Mouse (Mus musculus) limb, embryonic 14.5 days (tissue): ENCODE results near the gene Gtf3c5. TPM values are rescaled to one million over a fixed set of nuclear protein-coding genes. Genes with fewer than 3 reads are reported as not detected.

Experiments used
- ATAC-seq: fragments of 200-750 bp; cut with Nextera tagmentation; 2 replicates; pipeline ENCODE4 v1.8.0; 2017; ENCODE audit warnings: low read depth, moderate number of reproducible peaks, moderate TSS enrichment; ENCODE audit not compliant: low FRiP score
- DNase-seq: peaks from one replicate; pipeline ENCODE4 v3.0.0-alpha.2; 2015; ENCODE audit warnings: low spot score
- H3K27ac ChIP-seq: fragments of 300-500 bp; sonication (generic); replicated peaks from 2 replicates; pipeline ENCODE4 v1.5.1; 2014; ENCODE audit warnings: low read depth, mild to moderate bottlenecking, low read length, moderate library complexity, mixed read lengths
- H3K27me3 ChIP-seq: fragments of 300-500 bp; sonication (generic); 2 replicates; pipeline ENCODE4 v1.6.1; 2014; ENCODE audit warnings: low read length, mixed read lengths; ENCODE audit not compliant: control insufficient read depth, insufficient read depth
- H3K36me3 ChIP-seq: fragments of 300-500 bp; sonication (generic); 2 replicates; pipeline ENCODE4 v1.6.1; 2014; ENCODE audit warnings: mild to moderate bottlenecking, low read length, moderate library complexity, mixed read lengths; ENCODE audit not compliant: control insufficient read depth, insufficient read depth
- H3K4me1 ChIP-seq: fragments of 300-500 bp; sonication (generic); 2 replicates; pipeline ENCODE4 v1.6.1; 2014; ENCODE audit warnings: antibody characterized with exemption, low read length, mixed read lengths; ENCODE audit not compliant: control insufficient read depth, insufficient read depth
- H3K4me2 ChIP-seq: fragments of 300-500 bp; sonication (generic); replicated peaks from 2 replicates; pipeline ENCODE4 v1.6.1; 2014; ENCODE audit warnings: low read depth, mild to moderate bottlenecking, low read length, moderate library complexity; ENCODE audit not compliant: severe bottlenecking
- H3K4me3 ChIP-seq: fragments of 300-500 bp; sonication (generic); replicated peaks from 2 replicates; pipeline ENCODE4 v1.5.1; 2014; ENCODE audit warnings: low read length
- H3K9ac ChIP-seq: fragments of 300-500 bp; sonication (generic); 2 replicates; pipeline ENCODE4 v1.6.1; 2014; ENCODE audit warnings: mild to moderate bottlenecking, low read depth, low read length, moderate library complexity; ENCODE audit not compliant: severe bottlenecking
- H3K9me3 ChIP-seq: fragments of 300-500 bp; sonication (generic); 2 replicates; pipeline ENCODE4 v1.6.1; 2016; ENCODE audit warnings: low read length; ENCODE audit not compliant: control insufficient read depth
- POLR2A ChIP-seq: fragments of 200-500 bp; IDR thresholded peaks from 2 replicates; pipeline ENCODE4 v1.8.0; 2012; ENCODE audit warnings: inconsistent platforms, mild to moderate bottlenecking, moderate library complexity, borderline replicate concordance; ENCODE audit not compliant: insufficient read depth, insufficient read length; ENCODE audit errors: extremely low read depth
- WGBS: fragments of 180-500 bp; shearing (Covaris S2); extraction: QIAGEN DNeasy Blood & Tissue Kit; methylation state at CpG from one replicate; pipeline ENCODE4 v1.1.7; 2014; 5-methylcytosine and 5-hydroxymethylcytosine counted together
- polyA plus RNA-seq, 2 experiments: library from polyadenylated mRNA; depleted of rRNA in 1 of 2; stranded (reverse) in 1 of 2; unstranded in 1 of 2; fragments of >200 nt; fragmentation: Nextera tagmentation in 1 of 2; extraction: Ambion mirVana in 1 of 2; gene quantifications; 2 replicates each; pipeline versions ENCODE4 v1.2.1 to v1.2.3; 2012 to 2014

Gene Gtf3c5
- polyA plus RNA-seq, 2 experiments: 29.7 to 52.4 TPM

DNA sequence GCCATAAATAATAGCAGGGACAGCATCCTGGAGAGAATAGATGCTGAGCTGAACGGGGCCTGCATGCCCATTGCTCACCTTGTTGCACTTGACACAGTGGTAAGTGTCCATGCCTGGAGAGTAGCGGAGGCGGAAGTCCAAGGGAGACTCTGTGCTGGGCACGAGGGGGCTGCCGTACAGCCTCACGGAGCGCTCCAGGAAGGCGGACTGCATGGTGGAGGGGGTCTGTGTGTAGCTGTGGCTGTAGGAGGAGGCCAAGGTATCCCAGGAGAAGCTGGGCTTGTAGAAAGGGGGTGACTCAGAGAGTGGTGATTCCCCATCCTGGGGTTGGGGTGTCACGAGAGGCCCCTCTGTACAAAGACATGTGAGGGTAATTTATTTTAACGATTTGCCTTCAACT, 30.0 kb upstream of the Gtf3c5 start:
- ATAC-seq: no peak
- DNase-seq: no peak

DNA sequence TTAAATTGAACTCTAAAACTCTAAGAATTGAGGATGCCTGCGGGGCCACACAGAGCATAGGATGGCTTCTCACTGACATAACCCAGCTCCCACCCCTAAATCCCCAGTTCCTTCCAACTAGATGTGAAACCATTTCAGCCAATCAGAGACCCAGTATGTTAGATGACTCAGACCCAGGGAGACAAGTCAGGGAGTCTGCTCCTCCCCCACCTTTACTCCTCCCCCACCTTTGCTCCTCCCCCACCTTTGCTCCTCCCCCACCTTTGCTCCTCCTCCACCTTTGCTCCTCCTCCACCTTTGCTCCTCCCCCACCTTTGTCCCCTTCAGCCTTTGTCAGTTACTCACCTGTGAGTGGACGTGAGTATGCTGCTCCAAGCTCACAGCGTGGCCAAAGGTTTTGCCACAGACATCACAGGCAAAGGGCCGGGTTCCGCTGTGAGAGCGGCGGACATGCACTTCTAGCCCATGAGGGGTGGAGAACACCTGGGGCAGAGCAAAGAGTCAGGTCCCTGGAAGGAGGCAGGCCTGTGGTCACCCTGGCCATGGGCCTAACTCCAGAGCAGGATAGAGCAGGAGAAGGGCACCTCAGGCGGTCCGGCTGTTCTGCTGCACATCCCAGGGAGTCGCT, 29.0 kb upstream of the Gtf3c5 start:
- ATAC-seq (no peak), DNase-seq (no peak)
- Histone ChIP-seq H3K4me1 (no peaks in the 10 kb centered on the region), H3K36me3 (no peaks in the 10 kb centered on the region), H3K9ac (no peak overlapping the region), H3K4me3 (no peak overlapping the region), H3K27me3 (no peaks in the 10 kb centered on the region), H3K9me3 (no peaks in the 10 kb centered on the region), H3K4me2 (no peak overlapping the region), H3K27ac (no peak overlapping the region)
- 63% methylated on average over 10 of the region's 10 CpGs for WGBS
- no peak for TF ChIP-seq POLR2A

More for the DNA sequence above, 30.0 kb upstream of the Gtf3c5 start:
- Histone ChIP-seq H3K9me3 (no peaks in the 10 kb centered on the region), H3K9ac (no peak overlapping the region), H3K4me1 (no peaks in the 10 kb centered on the region), H3K4me2 (no peak overlapping the region), H3K27me3 (no peaks in the 10 kb centered on the region), H3K27ac (no peak overlapping the region), H3K4me3 (no peak overlapping the region), H3K36me3 (no peaks in the 10 kb centered on the region)
- TF ChIP-seq POLR2A: no peak
- whole genome bisulfite sequencing: 82% methylated on average over 10 of the region's 10 CpGs

DNA sequence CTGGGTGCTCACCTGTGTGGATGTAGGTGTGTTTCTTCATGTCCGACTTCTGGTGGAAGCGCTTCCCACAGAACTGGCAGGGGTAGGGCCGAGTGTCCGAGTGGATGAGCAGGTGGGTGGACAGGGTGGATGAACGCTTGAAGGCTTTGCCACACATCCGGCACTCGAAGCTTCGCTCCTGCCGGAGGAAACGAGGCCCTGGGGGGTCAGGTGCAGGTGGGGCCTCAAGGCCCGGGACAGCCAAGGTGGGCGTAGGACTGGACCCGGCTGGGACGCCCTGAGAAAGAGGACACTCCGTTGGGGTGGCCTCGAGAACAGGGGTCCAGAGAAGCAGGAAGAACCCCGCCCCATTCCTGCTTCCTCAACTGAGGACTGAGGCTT, 27.8 kb upstream of the Gtf3c5 start:
- WGBS: 81% methylated on average over 17 of the region's 17 CpGs
- Histone ChIP-seq H3K4me3 (no peak overlapping the region), H3K9me3 (no peaks in the 10 kb centered on the region), H3K9ac (no peak overlapping the region), H3K36me3 (no peaks in the 10 kb centered on the region), H3K27me3 (no peaks in the 10 kb centered on the region), H3K27ac (no peak overlapping the region), H3K4me1 (no peaks in the 10 kb centered on the region), H3K4me2 (no peak overlapping the region)
- no peak for DNase-seq
- no peak for TF ChIP-seq POLR2A
- no peak for ATAC-seq

GRCm38 (mm10) chr2:28610716-28611406, 27.3 kb upstream of the Gtf3c5 start:
- WGBS: 79% methylated on average over 12 of the region's 12 CpGs
- no peaks in the 10 kb centered on the region for H3K9me3 ChIP-seq
- H3K4me1 ChIP-seq: no peaks in the 10 kb centered on the region
- H3K4me3 ChIP-seq: no peak overlapping the region
- H3K4me2 ChIP-seq: no peak overlapping the region
- no peaks in the 10 kb centered on the region for H3K27me3 ChIP-seq
- H3K27ac ChIP-seq: no peak overlapping the region
- no peaks in the 10 kb centered on the region for H3K36me3 ChIP-seq
- no peak overlapping the region for H3K9ac ChIP-seq
- TF ChIP-seq POLR2A: no peak
- DNase-seq: no peak
- no peak for ATAC-seq

DNA sequence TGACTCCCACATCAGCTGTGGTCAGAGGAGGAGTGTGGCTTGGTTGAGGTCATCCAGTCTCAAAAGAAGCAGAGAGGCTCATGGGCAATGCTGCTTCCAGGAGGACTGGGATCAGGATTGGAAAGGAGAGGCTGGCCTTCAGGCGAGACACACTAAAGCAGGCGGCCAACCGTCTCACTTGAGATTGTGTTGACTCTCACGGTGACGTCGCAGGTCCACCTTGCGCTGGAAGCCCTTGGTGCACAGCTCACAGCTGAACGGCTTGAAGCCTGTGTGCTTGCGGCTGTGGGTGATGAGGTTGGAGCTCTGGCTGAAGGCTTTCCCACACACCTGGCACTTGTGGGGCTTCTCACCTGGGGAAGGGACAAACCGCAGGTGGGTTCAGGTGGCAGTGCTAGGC, 26.3 kb upstream of the Gtf3c5 start:
- no peak overlapping the region for H3K4me3 ChIP-seq
- no peak overlapping the region for H3K27ac ChIP-seq
- DNase-seq (no peak), ATAC-seq (no peak)
- no peaks in the 10 kb centered on the region for H3K36me3 ChIP-seq
- TF ChIP-seq POLR2A: no peak
- H3K27me3 ChIP-seq: no peaks in the 10 kb centered on the region
- WGBS: 77% methylated on average over 10 of the region's 10 CpGs
- no peak overlapping the region for H3K9ac ChIP-seq
- H3K4me1 ChIP-seq: no peaks in the 10 kb centered on the region
- H3K9me3 ChIP-seq: no peaks in the 10 kb centered on the region
- H3K4me2 ChIP-seq: no peak overlapping the region
